Mouse (Mus musculus) liver, adult 2 months (tissue): ENCODE measurements around the gene Fam222b.

Experiments
- CTCF ChIP-seq: fragments of 200-500 bp; IDR thresholded peaks from 2 replicates; pipeline ENCODE4 v1.5.1; 2011; ENCODE audit warnings: low read depth, low read length, control low read depth
- POLR2A ChIP-seq: fragments of 200-500 bp; IDR thresholded peaks from 2 replicates; pipeline ENCODE4 v1.6.1; 2011; ENCODE audit warnings: low read length, control low read depth; ENCODE audit not compliant: insufficient read depth; ENCODE audit errors: extremely low read depth

DNA sequence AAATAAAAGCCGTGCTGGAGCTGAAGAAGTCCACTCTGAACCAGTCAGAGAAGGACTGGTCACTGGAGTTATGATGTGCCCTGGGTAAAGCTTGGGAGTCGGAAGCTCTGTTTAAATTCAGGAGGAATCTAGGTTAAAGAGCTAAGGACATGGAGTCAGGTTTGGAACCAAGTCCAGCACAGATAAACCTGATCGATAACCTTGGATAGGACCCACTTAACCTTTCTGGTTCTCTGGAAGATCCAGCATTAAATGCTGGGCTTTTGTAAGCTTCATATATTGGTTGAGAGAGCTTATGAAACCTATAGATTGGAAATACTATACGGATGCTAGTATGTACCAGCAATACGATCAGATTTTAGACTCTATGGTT, 670 bp downstream of the Fam222b start:
- TF ChIP-seq CTCF (no peak), POLR2A (no peak)
